Mouse (Mus musculus) cerebellum, adult 11 months (tissue): ENCODE data around the gene Dnajc8.
"Not testable (repeated sequence)": the region's sequence is repeated elsewhere in the genome, so short reads cannot be mapped to it uniquely, and the experiment has no call there.

Experiments
- DNase-seq: peaks from one replicate; pipeline ENCODE4 v3.0.0; 2022

Dnajc8 gene

DNA sequence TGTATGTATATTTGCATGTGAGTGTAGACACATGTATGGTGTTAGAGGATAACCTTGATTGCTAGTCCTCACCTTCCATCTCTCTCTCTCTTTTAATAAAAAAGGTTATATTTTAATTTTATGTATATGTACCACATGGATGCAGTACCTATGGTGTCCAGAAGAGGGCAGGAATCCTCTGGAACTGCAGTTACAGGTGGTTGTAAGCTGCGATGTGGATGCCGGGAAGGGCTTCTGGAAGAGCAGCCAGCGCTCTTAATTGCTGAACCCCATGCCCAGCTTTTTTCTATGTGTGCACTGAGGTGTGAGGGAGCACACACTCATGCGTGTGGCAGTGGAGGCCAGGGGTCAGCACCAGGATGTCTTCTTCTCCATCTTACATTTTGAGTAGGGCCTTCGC, 33.8 kb downstream of the Dnajc8 start:
- DNase-seq: no peak

DNA sequence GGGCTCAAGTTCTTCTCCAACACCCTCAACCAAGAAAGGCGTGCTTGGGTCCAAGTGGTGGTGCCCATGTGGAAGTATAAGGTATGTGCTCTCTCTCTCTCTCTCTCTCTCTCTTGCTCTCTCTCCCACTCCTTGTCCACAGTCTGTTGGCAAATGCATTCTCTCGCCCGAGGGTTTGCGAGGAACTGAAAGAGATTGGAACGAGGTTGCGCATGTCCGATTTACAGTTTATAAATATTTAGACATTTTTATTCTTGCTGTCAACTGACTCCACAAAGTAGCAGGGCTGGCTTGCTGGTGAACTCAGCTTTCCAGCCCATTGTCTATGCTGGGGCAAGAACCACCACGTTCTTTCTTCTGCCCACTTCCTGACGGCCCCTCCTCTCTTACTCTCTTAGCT, 35.8 kb downstream of the Dnajc8 start:
- DNase-seq: no peak

- DNase-seq: no peak
Measured at GRCm38 (mm10) chr4:132573327-132573726, 38.0 kb downstream of the Dnajc8 start.

DNA sequence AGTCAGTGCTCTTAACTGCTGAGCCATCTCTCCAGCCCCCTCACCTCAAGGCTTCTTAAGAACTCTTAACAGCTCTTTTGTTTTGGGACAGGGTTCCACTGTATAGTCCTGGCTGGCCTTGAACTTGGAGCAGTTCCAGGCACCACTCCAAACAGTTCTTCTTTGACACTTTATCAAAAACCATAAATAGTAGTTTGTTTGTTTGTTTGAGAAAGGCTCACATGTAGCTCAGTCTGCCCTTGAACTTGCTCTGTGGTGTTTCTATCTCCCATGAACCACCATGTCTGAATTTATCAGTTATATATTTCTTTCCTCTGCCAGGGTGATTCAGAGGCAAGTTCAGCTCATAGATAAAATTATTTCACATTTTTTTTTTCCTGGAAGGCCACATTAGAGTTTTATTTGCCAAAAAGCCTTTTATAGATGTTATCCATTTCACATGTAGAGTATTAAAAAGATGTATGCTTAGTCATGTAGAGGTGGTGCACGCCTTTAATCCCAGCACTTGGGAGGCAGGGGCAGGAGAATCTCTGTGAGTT, 39.5 kb downstream of the Dnajc8 start:
- DNase-seq: no peak

DNA sequence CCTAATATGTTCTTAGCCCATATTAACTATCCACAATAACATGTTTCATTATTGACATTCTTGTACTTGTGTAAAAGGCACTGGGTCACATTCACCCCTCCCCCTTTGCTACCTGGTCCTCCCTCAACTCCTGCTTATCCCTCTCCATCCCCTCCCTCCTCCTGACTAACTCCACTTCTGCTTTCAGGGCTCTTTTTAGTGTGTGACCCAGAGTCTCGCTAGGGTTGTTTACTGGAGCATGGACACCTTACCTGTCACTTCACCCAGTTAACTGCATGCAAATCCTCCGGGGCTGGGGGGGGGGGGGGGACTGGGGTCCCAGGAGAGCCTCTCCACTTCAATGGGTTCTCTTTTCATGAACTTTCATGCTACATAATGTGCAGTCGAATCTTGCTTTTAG, 48.4 kb downstream of the Dnajc8 start:
- no peak for DNase-seq

GRCm38 (mm10) chr4:132584975-132585374, 49.6 kb downstream of the Dnajc8 start:
- DNase-seq: no peak

GRCm38 (mm10) chr4:132586282-132586681, 50.9 kb downstream of the Dnajc8 start:
- no peak for DNase-seq

- DNase-seq: no peak
Measured at GRCm38 (mm10) chr4:132588512-132588911, 53.2 kb downstream of the Dnajc8 start.

- DNase-seq: no peak
Measured at GRCm38 (mm10) chr4:132590642-132591041, 55.3 kb downstream of the Dnajc8 start.

- no peak for DNase-seq
Measured at GRCm38 (mm10) chr4:132592958-132593357, 57.6 kb downstream of the Dnajc8 start.

GRCm38 (mm10) chr4:132594191-132594590, 58.8 kb downstream of the Dnajc8 start:
- no peak for DNase-seq

- no peak for DNase-seq
Measured at GRCm38 (mm10) chr4:132598861-132599260, 63.5 kb downstream of the Dnajc8 start.

DNA sequence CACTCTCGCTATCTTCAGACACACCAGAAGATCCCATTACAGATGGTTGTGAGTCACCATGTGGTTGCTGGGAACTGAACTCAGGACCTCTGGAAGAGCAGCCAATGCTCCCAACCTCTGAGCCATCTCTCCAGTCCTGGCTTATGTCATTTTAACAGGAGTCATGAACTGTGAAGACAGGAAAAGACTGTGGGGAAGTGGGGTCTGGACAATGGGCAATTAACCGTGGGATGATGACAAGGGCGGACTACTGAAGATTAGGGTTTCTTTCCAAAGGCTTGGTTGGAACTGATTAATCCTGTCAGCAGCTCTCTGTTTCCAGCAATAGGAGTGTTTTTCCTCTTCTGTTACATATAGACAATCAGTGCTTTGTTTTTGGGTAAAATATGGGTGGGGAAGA, 64.4 kb downstream of the Dnajc8 start:
- DNase-seq: no peak

DNA sequence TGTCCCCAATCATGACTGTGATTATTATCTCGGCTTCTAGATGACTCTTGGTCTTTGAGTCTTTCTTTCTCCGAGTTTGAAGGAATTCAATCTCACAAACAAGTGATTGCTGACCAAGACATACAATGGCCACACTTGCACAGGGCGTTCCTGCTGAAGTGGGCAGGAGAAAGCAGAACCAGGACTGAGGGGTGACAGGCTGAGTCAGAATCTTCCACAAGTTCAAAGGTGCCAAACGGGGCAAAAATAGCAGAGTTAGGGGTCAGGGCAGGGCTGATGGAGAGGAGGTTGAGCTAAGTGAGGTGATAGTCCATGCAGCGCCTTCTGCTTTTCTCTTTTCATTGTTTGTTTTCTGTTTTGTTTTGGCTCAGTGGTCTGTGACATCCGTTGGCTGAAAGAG, 65.1 kb downstream of the Dnajc8 start:
- DNase-seq: no peak

DNA sequence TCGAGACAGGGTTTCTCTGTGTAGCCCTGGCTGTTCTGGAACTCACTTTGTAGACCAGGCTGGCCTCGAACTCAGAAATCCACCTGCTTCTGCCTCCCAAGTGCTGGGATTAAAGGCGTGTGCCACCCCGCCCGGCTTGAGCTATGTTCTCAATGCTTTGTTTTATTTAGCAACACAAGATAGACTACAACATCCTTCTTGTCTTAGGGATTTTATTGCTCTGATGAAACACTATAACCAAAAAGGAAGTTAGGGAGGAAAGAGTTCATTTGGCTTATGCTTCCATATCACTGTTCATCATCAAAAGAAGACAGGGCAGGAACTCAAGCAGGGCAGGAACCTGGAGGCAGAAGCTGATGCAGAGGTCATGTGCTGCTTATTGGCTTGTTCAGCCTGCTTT, 65.9 kb downstream of the Dnajc8 start:
- DNase-seq: not testable (repeated sequence)
